Mouse (Mus musculus): ENCODE measurements around the gene Lrrc27.

Gene Lrrc27

GRCm38 (mm10) chr7:139214596-139215340, 2.0 kb downstream of the Lrrc27 start:
- DNase-seq: no peak

- DNase-seq: no peak
These were observed 2.7 kb downstream of the Lrrc27 start for GRCm38 (mm10) chr7:139215516-139215915.

GRCm38 (mm10) chr7:139215946-139216345, 3.2 kb downstream of the Lrrc27 start:
- DNase-seq: no peak

GRCm38 (mm10) chr7:139216464-139216863, 3.7 kb downstream of the Lrrc27 start:
- DNase-seq: no peak

GRCm38 (mm10) chr7:139217046-139217445, 4.3 kb downstream of the Lrrc27 start:
- DNase-seq: no peak

GRCm38 (mm10) chr7:139218641-139219415, 6.0 kb downstream of the Lrrc27 start:
- peak; percentile 54 to 65 for DNase-seq

- peak in 1 of 2 experiments; percentile 33 for DNase-seq
These were observed 6.7 kb downstream of the Lrrc27 start for GRCm38 (mm10) chr7:139219486-139219885.

- no peak for DNase-seq
These were observed 7.5 kb downstream of the Lrrc27 start for GRCm38 (mm10) chr7:139220303-139220702.

- no peak for DNase-seq
These were observed 8.3 kb downstream of the Lrrc27 start for GRCm38 (mm10) chr7:139221072-139221471.

GRCm38 (mm10) chr7:139221856-139222255, 9.1 kb downstream of the Lrrc27 start:
- DNase-seq: no peak

- no peak for DNase-seq
These were observed 9.6 kb downstream of the Lrrc27 start for GRCm38 (mm10) chr7:139222341-139222740.

GRCm38 (mm10) chr7:139224070-139224469, 11.3 kb downstream of the Lrrc27 start:
- no peak for DNase-seq

GRCm38 (mm10) chr7:139224725-139225124, 11.9 kb downstream of the Lrrc27 start:
- no peak for DNase-seq

- no peak for DNase-seq
These were observed 13.6 kb downstream of the Lrrc27 start for GRCm38 (mm10) chr7:139226416-139226815.

GRCm38 (mm10) chr7:139228447-139229171, 15.8 kb downstream of the Lrrc27 start:
- no peak for DNase-seq

GRCm38 (mm10) chr7:139229837-139230236, 17.0 kb downstream of the Lrrc27 start:
- peak in 1 of 2 experiments; percentile 48 for DNase-seq

- no peak for DNase-seq
These were observed 17.5 kb downstream of the Lrrc27 start for GRCm38 (mm10) chr7:139230241-139230640.

- peak; percentile 93 to 94 for DNase-seq
These were observed 20.9 kb downstream of the Lrrc27 start for GRCm38 (mm10) chr7:139233714-139234113.

- DNase-seq: peak; percentile 36 to 43
These were observed 21.8 kb downstream of the Lrrc27 start for GRCm38 (mm10) chr7:139234426-139235188.

GRCm38 (mm10) chr7:139235651-139236358, 23.0 kb downstream of the Lrrc27 start:
- no peak for DNase-seq

- no peak for DNase-seq
These were observed 26.6 kb downstream of the Lrrc27 start for GRCm38 (mm10) chr7:139239432-139239831.

- DNase-seq: no peak
These were observed 33.3 kb downstream of the Lrrc27 start for GRCm38 (mm10) chr7:139246086-139246485.
